Mouse (Mus musculus) thymus, adult 2 months (tissue): ENCODE data around the gene Prlh. TPM values are rescaled to one million over a fixed set of nuclear protein-coding genes. Genes with fewer than 3 reads are reported as not detected.

Source experiments
- DNase-seq: peaks from one replicate; pipeline ENCODE4 v3.0.0; 2021
- H3K27ac ChIP-seq: fragments of 200-500 bp; 2 replicates; pipeline ENCODE4 v1.5.1; 2012; ENCODE audit warnings: low read length, control low read depth; ENCODE audit not compliant: control insufficient read depth, insufficient read depth
- H3K27me3 ChIP-seq: fragments of 200-500 bp; 2 replicates; pipeline ENCODE4 v1.6.1; 2012; ENCODE audit warnings: mild to moderate bottlenecking, low read length, moderate library complexity, mixed read lengths; ENCODE audit not compliant: control insufficient read depth, insufficient read depth
- H3K36me3 ChIP-seq: fragments of 200-500 bp; 2 replicates; pipeline ENCODE4 v1.6.1; 2012; ENCODE audit warnings: mild to moderate bottlenecking, low read length, moderate library complexity; ENCODE audit not compliant: control insufficient read depth, insufficient read depth
- H3K4me1 ChIP-seq: fragments of 200-500 bp; replicated peaks from 2 replicates; pipeline ENCODE4 v1.6.1; 2012; ENCODE audit warnings: low read length; ENCODE audit not compliant: control insufficient read depth, insufficient read depth
- H3K4me3 ChIP-seq: fragments of 200-500 bp; 2 replicates; pipeline ENCODE4 v1.5.1; 2012; ENCODE audit warnings: mild to moderate bottlenecking, low read length, control low read depth, moderate library complexity; ENCODE audit not compliant: control insufficient read depth, insufficient read depth
- CTCF ChIP-seq: fragments of 200-500 bp; IDR thresholded peaks from 2 replicates; pipeline ENCODE4 v1.5.1; 2012; ENCODE audit warnings: mild to moderate bottlenecking, control low read depth, low read length, moderate library complexity, borderline replicate concordance; ENCODE audit not compliant: control insufficient read depth, poor library complexity, insufficient read depth; ENCODE audit errors: extremely low read depth
- POLR2A ChIP-seq: fragments of 200-500 bp; IDR thresholded peaks from 2 replicates; pipeline ENCODE4 v1.6.1; 2012; ENCODE audit warnings: mild to moderate bottlenecking, low read length, control low read depth, moderate library complexity; ENCODE audit not compliant: control insufficient read depth, poor library complexity, insufficient read depth; ENCODE audit errors: extremely low read depth
- WGBS: fragments of 180-500 bp; shearing (Covaris S2); methylation state at CpG from one replicate; pipeline ENCODE4 v1.1.7; 2018; 5-methylcytosine and 5-hydroxymethylcytosine counted together
- polyA plus RNA-seq: library from polyadenylated mRNA; depleted of rRNA; stranded (reverse); fragments of >200 nt; gene quantifications from 2 replicates; pipeline ENCODE4 v1.2.3, GENCODE M21; 2012

Gene Prlh
- polyA plus RNA-seq, 1 experiment = not detected

DNA sequence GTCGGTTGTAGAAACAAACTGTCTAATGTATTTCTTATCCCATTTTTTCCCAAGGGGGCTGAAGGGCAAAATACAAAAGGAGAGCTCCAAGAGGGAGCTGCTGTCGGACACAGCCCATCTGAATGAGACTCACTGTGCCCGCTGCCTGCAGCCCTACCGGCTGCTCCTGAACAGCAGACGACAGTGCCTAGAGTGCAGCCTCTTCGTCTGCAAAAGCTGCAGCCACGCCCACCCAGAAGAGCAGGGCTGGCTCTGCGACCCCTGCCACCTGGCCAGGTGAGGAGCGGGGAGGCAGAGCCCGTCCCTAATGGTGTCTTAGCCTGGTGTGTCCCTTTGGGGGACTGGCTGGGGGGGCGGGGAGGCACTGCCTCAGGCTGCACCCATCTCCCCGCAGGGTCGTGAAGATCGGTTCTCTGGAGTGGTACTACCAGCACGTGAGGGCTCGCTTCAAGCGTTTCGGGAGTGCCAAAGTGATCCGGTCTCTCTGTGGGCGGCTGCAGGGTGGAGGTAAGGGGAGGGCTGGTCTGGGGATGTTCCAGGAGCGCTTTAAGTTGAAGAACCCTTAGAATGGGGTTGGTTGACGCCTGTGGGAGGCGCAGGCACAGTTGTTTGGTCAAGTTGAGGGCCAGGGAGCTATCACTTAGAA, 24.9 kb upstream of the Prlh start:
- DNase-seq = no peak
- no peak overlapping the region for H3K27ac ChIP-seq
- no peaks in the 10 kb centered on the region; the same call in 1 of the 2 replicates for H3K27me3 ChIP-seq
- 17% methylated on average over 23 of the region's 23 CpGs for WGBS
- no peak overlapping the region for H3K4me3 ChIP-seq
- no peak for TF ChIP-seq POLR2A
- no peak for TF ChIP-seq CTCF
- H3K36me3 ChIP-seq = no peaks in the 10 kb centered on the region
- H3K4me1 ChIP-seq = no peaks in the 10 kb centered on the region

DNA sequence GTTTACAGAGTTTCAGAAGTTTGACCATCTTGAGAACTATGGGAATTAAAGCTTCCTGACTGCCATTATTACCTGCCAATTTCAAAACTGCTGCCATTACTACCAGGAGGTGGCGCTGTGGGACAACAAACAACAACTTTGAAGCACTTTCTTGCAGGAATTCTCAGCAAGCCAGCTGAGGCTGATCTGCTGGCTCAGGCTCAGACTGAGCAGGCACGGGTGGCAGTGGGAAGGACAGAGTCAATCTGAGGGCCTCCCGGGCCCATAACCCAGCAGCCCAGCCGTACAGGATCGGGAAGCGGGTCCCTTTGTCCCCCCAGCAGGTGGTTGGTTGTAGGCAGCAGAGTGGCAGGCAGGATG, 24.4 kb upstream of the Prlh start:
- no peaks in the 10 kb centered on the region; the same call in 1 of the 2 replicates for H3K27me3 ChIP-seq

GRCm38 (mm10) chr1:90933001-90933400, 19.9 kb upstream of the Prlh start:
- WGBS = 88% methylated on average over 5 of the region's 5 CpGs
- H3K4me3 ChIP-seq = no peak overlapping the region
- DNase-seq = no peak
- no peak overlapping the region for H3K27ac ChIP-seq
- no peaks in the 10 kb centered on the region; the same call in 1 of the 2 replicates for H3K27me3 ChIP-seq
- no peaks in the 10 kb centered on the region for H3K4me1 ChIP-seq
- no peak for TF ChIP-seq POLR2A
- no peak for TF ChIP-seq CTCF
- no peaks in the 10 kb centered on the region for H3K36me3 ChIP-seq

More for the DNA sequence above, 24.4 kb upstream of the Prlh start:
- H3K27ac ChIP-seq = no peak overlapping the region
- WGBS = 25% methylated on average over 6 of the region's 6 CpGs
- peak; percentile 65 for DNase-seq
- TF ChIP-seq POLR2A = no peak
- no peak for TF ChIP-seq CTCF
- H3K36me3 ChIP-seq = no peaks in the 10 kb centered on the region
- no peaks in the 10 kb centered on the region for H3K4me1 ChIP-seq
- H3K4me3 ChIP-seq = no peak overlapping the region

DNA sequence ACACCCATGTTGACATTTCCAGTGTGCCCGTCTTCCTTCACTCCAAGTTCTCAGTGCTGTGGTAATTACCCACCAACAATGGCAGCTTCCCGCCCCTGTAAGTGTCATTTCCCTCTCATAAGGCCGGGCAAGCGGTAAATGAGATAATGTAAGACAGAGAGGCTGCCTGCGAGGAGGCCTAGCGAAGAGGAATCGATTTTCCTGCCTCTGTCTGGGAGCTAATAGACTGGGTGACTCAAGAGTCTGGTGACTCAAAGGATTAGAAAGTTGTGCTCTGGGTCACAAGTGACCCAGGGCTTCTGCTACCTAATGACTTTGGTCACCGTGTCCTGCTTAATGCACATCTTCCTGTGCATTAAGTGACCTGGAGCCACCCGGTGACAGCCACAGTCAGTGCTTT, 15.9 kb upstream of the Prlh start:
- no peaks in the 10 kb centered on the region for H3K4me1 ChIP-seq
- DNase-seq = no peak
- no peak for TF ChIP-seq POLR2A
- TF ChIP-seq CTCF = no peak
- no peaks in the 10 kb centered on the region for H3K36me3 ChIP-seq
- WGBS = 91% methylated on average over 9 of the region's 9 CpGs
- no peak overlapping the region for H3K4me3 ChIP-seq
- no peak overlapping the region for H3K27ac ChIP-seq
- H3K27me3 ChIP-seq = no peaks in the 10 kb centered on the region

GRCm38 (mm10) chr1:90939980-90940379, 12.9 kb upstream of the Prlh start:
- no peak for DNase-seq
- no peaks in the 10 kb centered on the region for H3K27me3 ChIP-seq

DNA sequence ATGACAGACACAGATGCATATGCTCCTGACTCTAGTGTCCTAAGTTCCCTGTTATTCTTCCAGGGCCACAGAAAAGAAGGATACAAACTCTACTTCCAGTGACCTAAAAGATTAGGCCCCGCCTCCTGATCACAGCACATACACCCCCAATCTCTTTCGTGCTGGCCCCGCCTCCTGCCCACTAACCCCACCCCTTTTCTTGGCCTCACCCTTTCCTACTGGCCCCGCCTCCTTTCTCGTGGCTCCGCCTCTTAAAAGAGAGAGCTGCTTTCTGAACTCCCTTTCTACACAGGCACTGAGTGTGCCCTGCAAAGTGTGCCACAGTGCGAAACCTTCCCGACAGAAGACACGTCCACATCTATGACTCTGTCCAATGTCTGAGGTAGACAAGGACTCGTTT, 7.7 kb upstream of the Prlh start:
- Histone ChIP-seq H3K27ac (no peak overlapping the region), H3K4me3 (no peak overlapping the region), H3K4me1 (peaks cover 13% of the 10 kb centered on the region), H3K27me3 (no peaks in the 10 kb centered on the region), H3K36me3 (no peaks in the 10 kb centered on the region)
- no peak for DNase-seq
- 88% methylated on average over 10 of the region's 10 CpGs for WGBS
- TF ChIP-seq CTCF (no peak), POLR2A (no peak)

More at GRCm38 (mm10) chr1:90939980-90940379, 12.9 kb upstream of the Prlh start:
- Histone ChIP-seq H3K4me3 (no peak overlapping the region), H3K27ac (no peak overlapping the region), H3K36me3 (no peaks in the 10 kb centered on the region), H3K4me1 (no peaks in the 10 kb centered on the region)
- WGBS = 95% methylated on average over 4 of the region's 4 CpGs
- TF ChIP-seq POLR2A (no peak), CTCF (no peak)

DNA sequence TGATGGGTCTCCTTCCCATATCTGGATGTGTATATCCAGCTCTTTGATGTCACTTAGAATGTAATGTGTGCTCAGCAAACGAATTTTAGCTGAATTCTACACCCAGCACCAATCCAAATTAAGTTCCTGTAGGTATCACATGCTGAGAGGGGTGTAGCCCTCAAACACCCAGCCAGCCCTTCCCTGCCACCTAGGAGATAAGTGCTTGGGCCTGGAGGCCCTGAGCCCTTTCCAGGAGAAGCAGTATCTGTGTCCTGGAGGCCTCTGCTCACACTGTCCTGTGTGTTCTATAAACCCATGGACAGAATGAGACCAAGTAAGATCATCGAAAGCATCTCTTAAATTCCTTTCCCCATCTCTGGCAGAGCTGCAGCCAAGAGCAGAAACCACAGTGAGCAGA, 5.7 kb upstream of the Prlh start:
- DNase-seq = no peak
- Histone ChIP-seq H3K4me3 (no peak overlapping the region), H3K4me1 (peaks cover 13% of the 10 kb centered on the region), H3K27ac (no peak overlapping the region), H3K27me3 (no peaks in the 10 kb centered on the region), H3K36me3 (no peaks in the 10 kb centered on the region)
- no peak for TF ChIP-seq POLR2A
- no peak for TF ChIP-seq CTCF
- WGBS = 42% methylated on average over 2 of the region's 2 CpGs
